Mouse (Mus musculus): ENCODE measurements around the gene Lrrc15.

The Lrrc15 gene

GRCm38 (mm10) chr16:30275558-30276340 lies 7.3 kb downstream of the Lrrc15 start:
- no peak for DNase-seq (ENCODE audit: low spot score)

- no peak for DNase-seq (ENCODE audit: low spot score)
Observed at GRCm38 (mm10) chr16:30273065-30273464, 10.0 kb downstream of the Lrrc15 start.

GRCm38 (mm10) chr16:30271941-30272595 lies 11.0 kb downstream of the Lrrc15 start:
- DNase-seq (ENCODE audit: low spot score), result no peak

DNA sequence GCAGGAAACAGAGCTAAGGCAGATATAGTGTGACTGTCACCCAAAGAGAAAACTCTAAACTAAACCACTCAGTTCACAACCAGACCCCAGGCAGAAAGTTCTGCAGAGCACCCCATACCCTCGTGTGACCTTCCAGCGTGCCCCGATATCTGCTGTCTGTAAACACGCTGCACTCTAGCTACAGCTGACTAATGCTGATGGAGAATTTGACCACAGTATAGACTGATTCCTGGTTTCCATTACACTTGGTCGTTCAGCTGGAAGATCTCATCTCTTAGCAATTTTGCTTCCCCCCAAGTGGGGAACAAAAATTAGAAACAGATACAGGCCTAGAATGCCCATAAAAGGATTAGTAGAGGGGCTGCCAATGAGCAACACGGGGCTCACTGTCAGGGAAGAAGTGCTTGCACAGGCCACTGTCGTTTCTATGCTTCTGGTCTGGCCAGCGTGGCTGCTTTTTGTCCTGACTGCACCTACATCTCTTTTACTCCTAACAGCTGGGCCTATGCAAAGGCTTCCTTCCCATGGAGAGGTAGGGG lies 11.8 kb downstream of the Lrrc15 start:
- DNase-seq (ENCODE audit: low spot score), result no peak

DNA sequence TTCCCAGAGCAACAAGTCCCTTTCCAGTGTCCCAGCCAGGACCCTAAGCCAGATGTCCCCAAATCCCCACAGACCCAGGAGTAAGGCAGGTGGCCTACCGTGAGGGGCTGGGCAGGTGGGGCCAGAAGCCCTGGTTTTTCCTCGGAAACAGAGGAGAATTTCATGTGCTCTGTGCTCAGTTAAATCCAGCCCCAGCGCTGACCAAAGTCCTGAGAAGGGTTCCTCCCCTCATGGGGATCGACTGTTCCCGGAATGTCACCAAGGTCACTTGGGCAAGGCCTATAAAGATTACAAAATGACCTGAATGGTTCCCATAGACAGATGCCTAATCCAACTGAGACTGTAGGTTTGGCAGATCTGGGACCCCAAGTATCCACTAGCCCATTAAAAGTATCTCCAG lies 15.7 kb downstream of the Lrrc15 start, which contains the start of gene Cpn2:
Gene Cpn2, minus strand, starts transcription at position 141 of the 400 bp plus-strand sequence.
- no peak for DNase-seq (ENCODE audit: low spot score)

DNA sequence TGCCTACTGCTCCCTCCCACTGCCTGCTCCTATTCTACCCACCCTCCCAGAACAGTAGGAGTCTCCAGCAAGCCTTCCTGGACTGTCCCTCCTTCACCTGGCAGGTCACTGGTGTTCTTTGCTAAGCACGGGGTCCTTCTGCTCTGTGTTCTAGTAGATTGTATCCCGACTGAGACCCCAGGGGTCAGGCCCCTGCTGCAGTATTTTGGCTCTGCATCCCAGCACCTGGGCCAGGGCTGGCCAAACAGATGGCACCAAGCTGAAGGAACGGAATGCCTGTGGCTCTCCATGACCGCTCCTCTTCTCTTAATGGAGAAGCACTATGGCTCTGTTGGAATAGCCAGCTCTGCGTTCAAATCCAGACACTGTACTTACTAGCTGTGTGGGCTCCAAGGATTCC lies 16.5 kb downstream of the Lrrc15 start:
- DNase-seq (ENCODE audit: low spot score), result no peak

DNA sequence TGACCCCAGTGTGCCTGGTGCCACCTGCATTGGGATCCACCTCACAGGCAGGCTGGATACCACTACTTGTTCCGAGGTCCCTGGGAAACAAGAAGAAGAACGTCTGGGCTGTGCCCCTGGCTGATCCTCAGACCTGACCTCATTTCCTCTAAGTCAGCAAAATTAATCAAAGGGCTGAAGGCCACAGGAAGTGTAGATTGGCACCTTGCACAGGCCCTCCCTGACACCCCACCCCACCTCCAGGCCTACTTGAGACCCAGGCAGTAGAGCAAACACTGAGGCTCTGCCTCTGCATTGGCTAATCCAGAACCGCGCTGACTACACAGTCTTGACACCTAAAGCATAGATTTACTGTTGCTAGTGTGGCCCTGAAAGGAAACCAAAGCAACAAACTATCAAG lies 17.4 kb downstream of the Lrrc15 start:
- DNase-seq (ENCODE audit: low spot score), result no peak

GRCm38 (mm10) chr16:30263156-30263555 lies 19.9 kb downstream of the Lrrc15 start:
- no peak for DNase-seq (ENCODE audit: low spot score)

GRCm38 (mm10) chr16:30262664-30263063 lies 20.4 kb downstream of the Lrrc15 start:
- DNase-seq (ENCODE audit: low spot score), result peak; percentile 82

GRCm38 (mm10) chr16:30262157-30262556 lies 20.9 kb downstream of the Lrrc15 start:
- no peak for DNase-seq (ENCODE audit: low spot score)

DNA sequence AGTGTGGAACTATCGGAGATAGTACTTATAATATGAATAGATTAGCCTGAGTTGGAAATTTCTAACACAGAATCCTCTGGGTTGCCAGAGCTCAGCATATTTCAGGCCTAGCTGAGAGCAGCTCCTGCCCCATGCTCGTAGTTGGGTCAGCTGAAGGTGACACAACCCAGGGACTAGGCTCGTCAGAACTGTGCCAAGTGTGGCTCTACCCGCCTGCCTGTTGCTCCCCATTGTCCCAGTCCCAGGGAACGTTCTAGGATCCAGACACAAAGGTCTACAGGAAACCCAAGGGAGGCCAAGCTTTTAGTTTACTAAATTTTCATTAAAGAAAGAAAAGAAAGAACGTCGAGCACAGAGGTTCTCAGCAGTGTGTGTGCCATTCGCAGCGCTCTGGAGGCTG lies 21.7 kb downstream of the Lrrc15 start:
- DNase-seq (ENCODE audit: low spot score), result no peak

- DNase-seq (ENCODE audit: low spot score), result no peak
Observed at GRCm38 (mm10) chr16:30260012-30260635, 22.9 kb downstream of the Lrrc15 start.

GRCm38 (mm10) chr16:30259444-30259843 lies 23.6 kb downstream of the Lrrc15 start:
- no peak for DNase-seq (ENCODE audit: low spot score)

DNA sequence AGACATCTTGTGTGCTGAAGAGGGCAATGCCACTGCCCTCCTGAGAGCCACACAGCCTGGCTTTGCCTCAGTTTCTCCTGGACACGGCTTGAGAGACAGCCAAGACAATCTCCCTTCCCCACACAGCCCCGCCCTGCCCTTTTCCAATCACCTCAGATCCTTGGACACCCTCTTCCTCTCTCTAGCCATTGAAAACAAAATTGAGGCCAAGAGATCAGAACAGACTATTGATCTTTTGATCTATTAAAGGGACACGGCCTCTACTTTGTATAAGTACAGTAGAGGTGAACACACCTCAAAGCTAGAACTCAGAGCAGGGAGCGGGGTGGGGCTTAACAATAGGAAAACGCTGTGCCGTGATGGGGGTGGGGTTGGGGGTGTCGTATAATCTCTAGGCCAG lies 24.6 kb downstream of the Lrrc15 start:
- no peak for DNase-seq (ENCODE audit: low spot score)

DNA sequence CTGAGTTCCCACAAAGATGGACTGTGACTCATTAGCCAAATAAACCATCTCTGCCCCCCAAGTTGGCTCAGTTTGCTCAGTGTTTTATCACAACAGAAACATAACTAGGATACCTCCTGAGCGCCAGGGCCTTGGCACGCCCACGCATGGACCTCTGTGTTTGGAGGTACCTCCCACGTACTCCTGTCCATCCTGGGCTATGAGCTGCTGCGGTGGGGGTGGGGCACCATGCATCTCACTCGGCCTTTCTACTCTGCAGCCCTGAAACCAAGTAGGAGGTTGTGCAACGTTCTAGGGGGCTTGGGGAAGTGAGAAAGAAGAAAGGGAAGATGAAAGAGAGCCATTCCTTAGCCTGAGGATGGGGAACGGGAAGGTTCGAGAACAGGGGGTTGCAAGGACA lies 25.3 kb downstream of the Lrrc15 start:
- DNase-seq (ENCODE audit: low spot score), result no peak

DNA sequence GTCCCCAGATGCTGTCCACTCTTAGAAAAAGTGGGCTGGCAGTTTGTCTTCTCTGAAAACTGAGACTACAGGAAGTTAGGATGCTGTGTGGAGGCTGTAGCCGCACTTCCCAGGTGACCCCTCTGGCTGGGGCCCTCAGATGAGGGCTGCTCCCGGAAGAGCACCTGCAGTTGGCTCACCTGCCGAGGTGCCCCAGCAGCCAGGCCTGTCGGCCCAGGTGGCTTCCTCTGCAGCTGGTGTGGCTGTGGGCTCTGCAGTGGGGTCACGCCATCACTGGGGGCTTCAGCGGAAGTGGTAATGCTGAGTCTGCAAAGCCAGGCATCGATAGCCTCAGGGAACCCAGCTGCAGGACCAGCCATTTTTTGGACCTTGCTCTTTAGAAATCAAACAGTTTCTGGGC lies 28.0 kb downstream of the Lrrc15 start:
- no peak for DNase-seq (ENCODE audit: low spot score)

DNA sequence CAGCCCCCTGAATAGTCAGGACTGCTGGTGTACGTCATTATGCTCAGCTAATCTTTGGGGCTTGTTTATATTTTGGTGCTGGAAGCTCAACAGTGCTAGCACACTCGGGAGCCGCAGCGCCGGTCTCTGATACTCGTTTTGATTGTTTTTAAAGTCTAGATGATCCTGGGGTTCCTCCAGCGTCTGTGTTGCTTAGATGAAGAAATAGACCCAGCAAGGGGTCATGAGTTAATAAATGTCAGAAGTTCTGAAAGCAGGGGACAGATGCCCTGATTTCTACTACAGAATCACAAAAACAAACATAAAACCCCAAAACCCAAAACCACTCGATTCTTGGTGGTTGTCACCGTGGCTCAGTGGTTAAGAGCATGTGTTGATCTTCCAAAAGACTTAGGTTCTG lies 29.2 kb downstream of the Lrrc15 start:
- DNase-seq (ENCODE audit: low spot score), result no peak

DNA sequence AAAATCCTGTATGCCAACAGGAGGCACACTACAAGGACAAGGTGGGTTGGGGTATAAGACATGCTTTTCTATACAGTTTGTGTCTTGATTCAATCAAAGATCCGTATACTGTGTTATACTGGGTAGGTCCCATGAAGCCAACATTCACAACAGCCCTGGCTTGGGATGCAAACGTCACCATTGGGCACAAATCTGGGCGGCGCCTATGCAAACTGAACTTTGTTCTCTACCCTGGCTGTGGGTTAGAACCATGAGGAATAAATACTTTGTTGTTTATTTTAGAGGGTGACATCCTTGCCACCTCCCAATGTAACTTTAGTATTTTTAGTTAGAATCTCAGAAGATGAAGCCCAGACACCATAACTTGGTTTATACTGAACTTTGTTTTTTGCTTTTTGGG lies 29.7 kb downstream of the Lrrc15 start:
- no peak for DNase-seq (ENCODE audit: low spot score)

GRCm38 (mm10) chr16:30252003-30252418 lies 31.0 kb downstream of the Lrrc15 start:
- DNase-seq (ENCODE audit: low spot score), result peak; percentile 94

DNA sequence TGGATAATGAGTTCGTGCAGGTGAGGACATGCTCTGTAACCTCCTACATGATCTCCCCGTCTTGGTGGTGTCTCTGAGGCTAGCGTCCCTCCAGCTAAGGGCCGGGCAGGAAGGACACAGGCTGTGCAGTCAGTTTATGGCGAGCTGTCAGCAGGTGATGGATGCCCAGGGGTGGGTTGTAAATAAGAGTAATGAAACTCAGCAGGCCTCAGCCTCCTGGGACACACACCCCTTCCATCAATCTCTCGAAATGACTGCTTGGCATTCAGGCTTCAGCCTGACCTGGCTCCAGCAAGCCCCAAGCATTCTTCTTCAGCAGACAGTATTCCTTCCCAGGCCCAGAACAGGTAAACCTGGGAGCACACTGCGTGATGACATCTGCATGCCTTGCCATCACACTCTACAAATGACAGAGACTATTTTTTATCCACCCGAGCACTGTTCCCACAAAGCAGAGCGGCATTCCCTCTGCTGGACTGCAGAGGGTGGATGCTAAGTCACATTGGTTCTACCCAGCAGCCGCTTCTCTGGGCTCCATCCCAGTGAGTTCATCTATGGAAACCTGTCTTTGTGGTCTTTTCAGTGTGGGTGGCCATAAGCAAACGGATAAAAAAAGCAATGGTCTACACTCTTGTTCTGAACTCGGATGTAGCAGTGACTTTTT lies 38.9 kb downstream of the Lrrc15 start:
- peak; percentile 79 for DNase-seq (ENCODE audit: low spot score)

DNA sequence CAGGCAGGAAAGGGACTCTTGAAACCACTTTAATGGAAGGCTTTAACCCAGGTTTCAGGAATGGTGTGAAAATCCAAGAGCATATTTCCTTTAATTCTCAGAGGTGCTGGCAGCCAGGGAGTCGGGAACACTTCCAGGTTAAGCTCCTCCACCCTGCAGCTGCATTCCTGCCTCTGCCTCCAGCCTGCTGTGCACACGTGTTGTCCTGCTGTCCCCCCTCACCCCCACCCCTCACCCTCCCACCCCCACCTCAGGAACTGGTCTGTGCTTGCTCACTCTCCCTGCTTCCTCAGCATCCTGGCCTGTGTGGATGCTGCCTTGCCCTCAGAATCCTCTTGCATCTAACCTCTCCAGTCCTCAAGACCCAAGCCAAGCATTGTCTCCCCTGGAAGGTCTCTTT lies 41.4 kb downstream of the Lrrc15 start:
- no peak for DNase-seq (ENCODE audit: low spot score)

DNA sequence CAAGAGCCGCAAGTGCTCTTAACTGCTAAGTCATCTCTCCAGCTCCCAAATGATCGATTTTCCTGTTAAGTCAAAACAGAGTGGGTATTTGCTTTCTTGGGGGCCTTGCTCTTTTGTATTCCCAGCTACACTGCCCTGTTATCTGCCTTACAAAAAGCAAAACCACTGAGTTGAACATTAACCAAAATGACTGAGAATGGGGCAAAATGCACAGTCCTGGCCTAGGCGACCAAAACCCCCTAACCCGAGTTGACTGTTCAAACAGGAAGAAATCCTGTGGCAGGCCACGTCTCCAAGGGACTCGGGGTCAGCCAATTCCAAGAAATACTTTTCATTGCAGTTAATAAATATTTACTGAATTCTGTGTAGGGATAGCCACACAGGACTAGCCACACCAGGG lies 44.3 kb downstream of the Lrrc15 start:
- no peak for DNase-seq (ENCODE audit: low spot score)
